9 mouse cellular contexts compared by ENCODE assay signal in genomic region chr6:86497942-86498732, GRCm38 (mm10). TPM values are rescaled to one million over a fixed set of nuclear protein-coding genes. Genes with fewer than 3 reads are reported as not detected.
DNase-seq lines count a peak whose midpoint lies in the region; ATAC-seq and TF ChIP-seq lines count a peak whose summit lies in the region.
"Had no signal": no experiment of that assay in that cellular context is flagged by ENCODE, and none has a peak within 500 bp of the region (broad histone marks: within the 10 kb centered on the region; RNA-seq: fewer than 3 reads in every experiment).

No protein-coding gene starts in this region.

- TF ChIP-seq CTCF in forebrain, postnatal 0 days (IDR thresholded peaks at IDR 0.05; ENCODE audit: low read depth) = no peak
- TF ChIP-seq CTCF in kidney, postnatal 0 days (IDR thresholded peaks at IDR 0.05; ENCODE audit: low read depth) = no peak
- no peak for TF ChIP-seq CTCF in liver, embryonic 14.5 days (IDR thresholded peaks at IDR 0.05; ENCODE audit: low read depth)

- no peak overlapping the region for H3K4me2 ChIP-seq in forebrain, postnatal 0 days (ENCODE audit: low read depth)
- peak overlapping the region; percentile 56 for H3K4me2 ChIP-seq in kidney, postnatal 0 days (ENCODE audit: low read length)
- peak overlapping the region; percentile 57 for H3K4me2 ChIP-seq in embryonic facial prominence, embryonic 13.5 days
- peak overlapping the region; percentile 49 for H3K4me2 ChIP-seq in liver, embryonic 14.5 days (ENCODE audit: low read depth)

- H3K9ac ChIP-seq in forebrain, postnatal 0 days = no peak overlapping the region
- H3K9ac ChIP-seq in kidney, postnatal 0 days (ENCODE audit: low read depth, low read length) = no peak overlapping the region
- peak overlapping the region; percentile 67; the same call in 1 of the 2 replicates for H3K9ac ChIP-seq in embryonic facial prominence, embryonic 13.5 days
- no peak overlapping the region for H3K9ac ChIP-seq in liver, embryonic 14.5 days (replicated peaks)

- no peaks in the 10 kb centered on the region for H3K36me3 ChIP-seq in forebrain, embryonic 10.5 days (replicated peaks)
- H3K36me3 ChIP-seq in forebrain, postnatal 0 days (ENCODE audit: insufficient read depth) = no peaks in the 10 kb centered on the region
- no peaks in the 10 kb centered on the region for H3K36me3 ChIP-seq in kidney, postnatal 0 days (ENCODE audit: insufficient read depth, low read length)
- no peaks in the 10 kb centered on the region for H3K36me3 ChIP-seq in embryonic facial prominence, embryonic 13.5 days
- no peaks in the 10 kb centered on the region for H3K36me3 ChIP-seq in liver, embryonic 14.5 days (replicated peaks; ENCODE audit: control insufficient read depth, insufficient read depth, low read depth)

- no peak for ATAC-seq in forebrain, postnatal 0 days
- ATAC-seq in kidney, postnatal 0 days (replicated peaks; ENCODE audit: low FRiP score, low read depth) = no peak
- no peak for ATAC-seq in embryonic facial prominence, embryonic 13.5 days (ENCODE audit: insufficient number of reproducible peaks, insufficient read depth, low FRiP score, low TSS enrichment, low read depth)
- ATAC-seq in liver, embryonic 14.5 days (ENCODE audit: insufficient read depth) = no peak

- 78% methylated on average over 11 of the region's 11 CpGs for WGBS in forebrain, embryonic 10.5 days
- 72% methylated on average over 11 of the region's 11 CpGs for WGBS in forebrain, postnatal 0 days
- 33% methylated on average over 11 of the region's 11 CpGs for WGBS in kidney, postnatal 0 days
- WGBS in embryonic facial prominence, embryonic 13.5 days = 79% methylated on average over 11 of the region's 11 CpGs
- WGBS in liver, embryonic 14.5 days (ENCODE audit: insufficient replicate concordance) = 53% methylated on average over 11 of the region's 11 CpGs

- peak overlapping the region; percentile 74; the same call in 1 of the 2 replicates for H3K27ac ChIP-seq in forebrain, embryonic 10.5 days
- H3K27ac ChIP-seq in forebrain, postnatal 0 days (ENCODE audit: low read depth, low read length) = no peak overlapping the region
- H3K27ac ChIP-seq in kidney, postnatal 0 days = peak overlapping the region; percentile 84
- 0 out of 2 replicates have a peak overlapping the region, but pooled peaks have one; percentile 16 for H3K27ac ChIP-seq in embryonic facial prominence, embryonic 13.5 days
- no peak overlapping the region; the same call in 1 of the 2 replicates for H3K27ac ChIP-seq in liver, embryonic 14.5 days

- no peak for DNase-seq in forebrain, embryonic 10.5 days (ENCODE audit: extremely low spot score, low spot score)
- DNase-seq in forebrain, postnatal 0 days = no peak
- peak; percentile 54 for DNase-seq in kidney, postnatal 0 days (ENCODE audit: low spot score)
- no peak for DNase-seq in kidney, adult 9 months
- DNase-seq in liver, embryonic 14.5 days (ENCODE audit: low read depth in 3 of 3, low spot score in 3 of 3) = no peak
- no peak for DNase-seq in cerebellum, adult 18-20 months
- no peak for DNase-seq in left cerebral cortex, adult 9 months (ENCODE audit: low spot score in 2 of 2)
- DNase-seq: right cerebral cortex, postnatal 14 days had no signal

- peaks cover 40% of the 10 kb centered on the region for H3K4me1 ChIP-seq in forebrain, embryonic 10.5 days
- no peaks in the 10 kb centered on the region for H3K4me1 ChIP-seq in forebrain, postnatal 0 days (ENCODE audit: insufficient read depth)
- H3K4me1 ChIP-seq in kidney, postnatal 0 days (replicated peaks; ENCODE audit: insufficient read depth, low read length) = peaks cover 22% of the 10 kb centered on the region
- H3K4me1 ChIP-seq in embryonic facial prominence, embryonic 13.5 days = peaks cover 40% of the 10 kb centered on the region
- peaks cover 0 to 24% of the 10 kb centered on the region in 2 experiments; a peak in 2 of 4 replicates for H3K4me1 ChIP-seq in liver, embryonic 14.5 days (replicated peaks; ENCODE audit: control insufficient read depth in 2 of 2, insufficient read depth in 2 of 2, low read length in 1 of 2)

- no peaks in the 10 kb centered on the region for H3K27me3 ChIP-seq in forebrain, embryonic 10.5 days (ENCODE audit: poor library complexity, severe bottlenecking)
- H3K27me3 ChIP-seq in forebrain, postnatal 0 days (ENCODE audit: insufficient read depth, low read length) = no peaks in the 10 kb centered on the region
- H3K27me3 ChIP-seq in kidney, postnatal 0 days (ENCODE audit: insufficient read depth, low read length) = no peaks in the 10 kb centered on the region
- no peaks in the 10 kb centered on the region for H3K27me3 ChIP-seq in embryonic facial prominence, embryonic 13.5 days
- no peaks in the 10 kb centered on the region for H3K27me3 ChIP-seq in liver, embryonic 14.5 days (ENCODE audit: control insufficient read depth, insufficient read depth, low read length)

- no peak for TF ChIP-seq EP300 in liver, embryonic 14.5 days (IDR thresholded peaks at IDR 0.05; ENCODE audit: low read depth)

- H3K4me3 ChIP-seq in forebrain, embryonic 10.5 days = no peak overlapping the region
- no peak overlapping the region for H3K4me3 ChIP-seq in forebrain, postnatal 0 days (ENCODE audit: low read depth, low read length)
- 0 out of 2 replicates have a peak overlapping the region, but pooled peaks have one; percentile 30 for H3K4me3 ChIP-seq in kidney, postnatal 0 days (replicated peaks; ENCODE audit: low read depth, low read length)
- H3K4me3 ChIP-seq in embryonic facial prominence, embryonic 13.5 days = peak overlapping the region; percentile 37
- no peak overlapping the region; a peak in 1 of 4 replicates for H3K4me3 ChIP-seq in liver, embryonic 14.5 days (ENCODE audit: insufficient read depth in 1 of 2, low read depth in 2 of 2, low read length in 2 of 2)

- H3K9me3 ChIP-seq in forebrain, embryonic 10.5 days = no peaks in the 10 kb centered on the region; the same call in 1 of the 2 replicates
- no peaks in the 10 kb centered on the region for H3K9me3 ChIP-seq in forebrain, postnatal 0 days (ENCODE audit: low read length)
- no peaks in the 10 kb centered on the region for H3K9me3 ChIP-seq in kidney, postnatal 0 days (replicated peaks; ENCODE audit: low read length)
- no peaks in the 10 kb centered on the region for H3K9me3 ChIP-seq in embryonic facial prominence, embryonic 13.5 days
- peaks cover 2% of the 10 kb centered on the region for H3K9me3 ChIP-seq in liver, embryonic 14.5 days (ENCODE audit: control insufficient read depth, low read length)

RNA-seq across cellular contexts. Expression of gene Pcbp1, which starts 28.0 kb away (rescaled TPM):
- polyA plus RNA-seq in forebrain, embryonic 10.5 days (2016; fragmentation: Nextera tagmentation; extraction: Ambion mirVana) = 305 and 358 TPM in 2 replicates
- total RNA-seq in forebrain, postnatal 0 days (2014; rRNA removed) = 45.7 and 49.3 TPM in 2 replicates
- polyA plus RNA-seq in forebrain, postnatal 0 days (2015; fragmentation: Nextera tagmentation; extraction: Ambion mirVana) = 340 and 351 TPM in 2 replicates
- 488 and 506 TPM in 2 replicates for polyA plus RNA-seq in kidney, postnatal 0 days (2015; fragmentation: Nextera tagmentation; extraction: Ambion mirVana)
- polyA plus RNA-seq in embryonic facial prominence, embryonic 13.5 days (2015; fragmentation: Nextera tagmentation; extraction: Ambion mirVana) = 270 and 423 TPM in 2 replicates
- 124 and 136 TPM in 2 replicates for polyA plus RNA-seq in liver, embryonic 14.5 days (2012; rRNA removed)
- 188 and 220 TPM in 2 replicates for polyA plus RNA-seq in liver, embryonic 14.5 days (2014; fragmentation: Nextera tagmentation; extraction: Ambion mirVana)

RNA-seq across cellular contexts. Expression of gene C87436, which starts 60.0 kb away (rescaled TPM):
- 24.4 and 25.5 TPM in 2 replicates for polyA plus RNA-seq in forebrain, embryonic 10.5 days (2016; fragmentation: Nextera tagmentation; extraction: Ambion mirVana)
- total RNA-seq in forebrain, postnatal 0 days (2014; rRNA removed) = 20.5 and 24.8 TPM in 2 replicates
- polyA plus RNA-seq in forebrain, postnatal 0 days (2015; fragmentation: Nextera tagmentation; extraction: Ambion mirVana) = 19.6 and 21.9 TPM in 2 replicates
- polyA plus RNA-seq in kidney, postnatal 0 days (2015; fragmentation: Nextera tagmentation; extraction: Ambion mirVana) = 22.5 and 23.1 TPM in 2 replicates
- 27.9 and 31.4 TPM in 2 replicates for polyA plus RNA-seq in embryonic facial prominence, embryonic 13.5 days (2015; fragmentation: Nextera tagmentation; extraction: Ambion mirVana)
- polyA plus RNA-seq in liver, embryonic 14.5 days (2012; rRNA removed) = 4.7 and 6.2 TPM in 2 replicates
- 10.5 and 10.7 TPM in 2 replicates for polyA plus RNA-seq in liver, embryonic 14.5 days (2014; fragmentation: Nextera tagmentation; extraction: Ambion mirVana)

Comparison
In these comparisons a context has a peak if more than half of its experiments do, and no peak if none do; other contexts are left out.
1. H3K27ac ChIP-seq: peak in forebrain, embryonic 10.5 days (single experiment), kidney, postnatal 0 days (single experiment) and embryonic facial prominence, embryonic 13.5 days (single experiment); none in forebrain, postnatal 0 days (single experiment) and liver, embryonic 14.5 days (single experiment).
2. H3K4me3 ChIP-seq: peak in kidney, postnatal 0 days (single experiment) and embryonic facial prominence, embryonic 13.5 days (single experiment); none in forebrain, embryonic 10.5 days (single experiment), forebrain, postnatal 0 days (single experiment) and liver, embryonic 14.5 days (0 of 2).